Comparison of ENCODE assay signal across 13 mouse cellular contexts in the genomic region with DNA sequence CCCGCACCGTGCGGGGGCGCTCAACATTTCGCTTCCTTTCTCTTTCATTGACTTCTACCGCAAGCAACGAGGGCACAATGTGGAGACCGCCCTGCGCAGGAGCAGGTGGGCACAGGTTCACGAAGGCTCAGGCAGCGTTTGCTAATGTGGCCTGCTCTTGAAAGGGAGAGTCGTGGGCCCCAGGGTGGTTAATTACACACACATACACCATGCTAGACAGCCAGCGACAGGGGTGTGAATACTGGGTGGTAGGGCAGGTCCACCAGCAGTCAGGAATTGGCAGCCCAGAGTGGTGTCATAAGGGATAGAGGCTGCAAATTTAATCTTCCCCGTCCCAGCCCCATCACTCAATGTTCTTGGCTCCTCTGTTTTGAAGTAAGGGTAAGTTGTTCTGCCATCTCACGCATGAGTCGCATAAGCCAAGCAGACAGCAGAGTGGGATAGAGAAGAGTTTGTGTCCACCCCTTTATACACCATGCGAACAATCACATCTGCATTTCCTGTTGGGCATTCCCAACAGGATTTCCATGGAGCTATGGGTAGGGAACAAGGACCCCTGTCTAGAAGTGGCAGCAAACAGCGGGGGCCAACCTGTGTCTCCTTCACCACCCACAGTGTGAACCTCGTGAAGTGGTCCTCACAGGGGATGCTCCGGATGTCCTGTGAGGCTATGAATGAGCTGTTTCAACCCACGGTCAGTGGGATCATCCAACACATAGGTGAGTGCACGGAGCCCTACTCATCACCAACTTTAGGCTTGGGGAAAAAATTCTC. TPM values are rescaled to one million over a fixed set of nuclear protein-coding genes. Genes with fewer than 3 reads are reported as not detected.
DNase-seq lines count a peak whose midpoint lies in the region; ATAC-seq and TF ChIP-seq lines count a peak whose summit lies in the region.
"Had no signal": no experiment of that assay in that cellular context is flagged by ENCODE, and none has a peak within 500 bp of the region (broad histone marks: within the 10 kb centered on the region; RNA-seq: fewer than 3 reads in every experiment).

No protein-coding gene starts in this region.

- no peak for DNase-seq in forebrain, postnatal 0 days
- no peak for DNase-seq in kidney, postnatal 36 days
- DNase-seq in liver, embryonic 11.5 days (ENCODE audit: low spot score), result no peak
- DNase-seq in thymus, adult 2 months, result no peak
- DNase-seq in layer of hippocampus, adult 8-10 months (ENCODE audit: low spot score in 2 of 2), result no peak
- DNase-seq: cerebellum, adult 11 months had no signal

- H3K4me2 ChIP-seq in forebrain, embryonic 13.5 days, result no peak overlapping the region
- no peak overlapping the region for H3K4me2 ChIP-seq in forebrain, postnatal 0 days (ENCODE audit: low read depth)
- 0 out of 2 replicates have a peak overlapping the region, but pooled peaks have one; percentile 3 for H3K4me2 ChIP-seq in kidney, embryonic 16.5 days (replicated peaks; ENCODE audit: low read depth, low read length)
- H3K4me2 ChIP-seq in liver, embryonic 11.5 days, result peak overlapping the region; percentile 46
- H3K4me2 ChIP-seq: hindbrain, embryonic 15.5 days had no signal

- no peaks in the 10 kb centered on the region for H3K27me3 ChIP-seq in forebrain, embryonic 13.5 days
- no peaks in the 10 kb centered on the region for H3K27me3 ChIP-seq in forebrain, postnatal 0 days (ENCODE audit: insufficient read depth, low read length)
- H3K27me3 ChIP-seq in kidney, embryonic 16.5 days (ENCODE audit: insufficient read depth, low read length), result no peaks in the 10 kb centered on the region
- peaks cover 37% of the 10 kb centered on the region for H3K27me3 ChIP-seq in E14TG2a.4 (ENCODE audit: insufficient read depth, low read length)
- H3K27me3 ChIP-seq in liver, embryonic 11.5 days (replicated peaks; ENCODE audit: control insufficient read depth, insufficient read depth, low read length), result no peaks in the 10 kb centered on the region
- no peaks in the 10 kb centered on the region for H3K27me3 ChIP-seq in thymus, adult 2 months (ENCODE audit: control insufficient read depth, insufficient read depth, low read length)
- H3K27me3 ChIP-seq: hindbrain, embryonic 15.5 days had no signal

- peak; percentile 20; the same call in 1 of the 2 replicates for ATAC-seq in forebrain, embryonic 13.5 days
- ATAC-seq in forebrain, postnatal 0 days, result no peak
- ATAC-seq in kidney, embryonic 16.5 days (ENCODE audit: low FRiP score, low TSS enrichment), result no peak
- ATAC-seq in liver, embryonic 11.5 days (replicated peaks; ENCODE audit: low FRiP score), result 0 out of 2 replicates have a peak, but pooled peaks have one; percentile 16

- H3K36me3 ChIP-seq in forebrain, embryonic 13.5 days (ENCODE audit: poor library complexity, severe bottlenecking), result peaks cover 49% of the 10 kb centered on the region
- H3K36me3 ChIP-seq in forebrain, postnatal 0 days (ENCODE audit: insufficient read depth), result peaks cover 45% of the 10 kb centered on the region
- H3K36me3 ChIP-seq in kidney, embryonic 16.5 days (ENCODE audit: insufficient read depth, low read length), result peaks cover 54% of the 10 kb centered on the region
- H3K36me3 ChIP-seq in E14TG2a.4 (ENCODE audit: insufficient read depth, low read length), result peaks cover 40% of the 10 kb centered on the region
- peaks cover 39% of the 10 kb centered on the region for H3K36me3 ChIP-seq in liver, embryonic 11.5 days (ENCODE audit: control insufficient read depth, insufficient read depth, low read length)
- no peaks in the 10 kb centered on the region; the same call in 1 of the 2 replicates for H3K36me3 ChIP-seq in thymus, adult 2 months (ENCODE audit: control insufficient read depth, insufficient read depth, low read length)

- no peak for TF ChIP-seq CTCF in forebrain, postnatal 0 days (IDR thresholded peaks at IDR 0.05; ENCODE audit: low read depth)
- TF ChIP-seq CTCF in E14TG2a.4 (conservative IDR thresholded peaks at IDR 0.05; ENCODE audit: low read length), result no peak
- no peak for TF ChIP-seq CTCF in thymus, adult 2 months (IDR thresholded peaks at IDR 0.05; ENCODE audit: borderline replicate concordance, control insufficient read depth, extremely low read depth, insufficient read depth, low read length, poor library complexity)

- no peak overlapping the region for H3K27ac ChIP-seq in forebrain, embryonic 13.5 days
- H3K27ac ChIP-seq in forebrain, postnatal 0 days (ENCODE audit: low read depth, low read length), result no peak overlapping the region
- H3K27ac ChIP-seq in kidney, embryonic 16.5 days (ENCODE audit: low read length), result no peak overlapping the region
- no peak overlapping the region for H3K27ac ChIP-seq in liver, embryonic 11.5 days (ENCODE audit: low read depth, low read length)
- H3K27ac ChIP-seq in thymus, adult 2 months (ENCODE audit: control insufficient read depth, insufficient read depth, low read length), result no peak overlapping the region
- H3K27ac ChIP-seq: hindbrain, embryonic 15.5 days had no signal

- H3K9me3 ChIP-seq in forebrain, embryonic 13.5 days (replicated peaks), result no peaks in the 10 kb centered on the region
- no peaks in the 10 kb centered on the region for H3K9me3 ChIP-seq in forebrain, postnatal 0 days (ENCODE audit: low read length)
- no peaks in the 10 kb centered on the region for H3K9me3 ChIP-seq in kidney, embryonic 16.5 days (ENCODE audit: low read length)
- no peaks in the 10 kb centered on the region for H3K9me3 ChIP-seq in E14TG2a.4 (ENCODE audit: low read length)
- no peaks in the 10 kb centered on the region for H3K9me3 ChIP-seq in liver, embryonic 11.5 days (ENCODE audit: control insufficient read depth, low read length)
- H3K9me3 ChIP-seq: hindbrain, embryonic 15.5 days had no signal

- H3K4me3 ChIP-seq in forebrain, embryonic 13.5 days, result no peak overlapping the region
- H3K4me3 ChIP-seq in forebrain, postnatal 0 days (ENCODE audit: low read depth, low read length), result no peak overlapping the region
- H3K4me3 ChIP-seq in kidney, embryonic 16.5 days (ENCODE audit: low read length), result no peak overlapping the region
- H3K4me3 ChIP-seq in E14TG2a.4 (replicated peaks; ENCODE audit: low read length), result peak overlapping the region; percentile 54
- no peak overlapping the region for H3K4me3 ChIP-seq in liver, embryonic 11.5 days (ENCODE audit: low read depth, low read length)
- H3K4me3 ChIP-seq in thymus, adult 2 months (ENCODE audit: control insufficient read depth, insufficient read depth, low read length), result no peak overlapping the region
- H3K4me3 ChIP-seq: hindbrain, embryonic 15.5 days had no signal

- peaks cover 8% of the 10 kb centered on the region for H3K4me1 ChIP-seq in forebrain, embryonic 13.5 days
- no peaks in the 10 kb centered on the region for H3K4me1 ChIP-seq in forebrain, postnatal 0 days (ENCODE audit: insufficient read depth)
- peaks cover 16% of the 10 kb centered on the region for H3K4me1 ChIP-seq in kidney, embryonic 16.5 days (ENCODE audit: insufficient read depth, low read length)
- H3K4me1 ChIP-seq in E14TG2a.4 (replicated peaks; ENCODE audit: low read depth, low read length), result peaks cover 72% of the 10 kb centered on the region
- peaks cover 24% of the 10 kb centered on the region for H3K4me1 ChIP-seq in liver, embryonic 11.5 days (replicated peaks; ENCODE audit: control insufficient read depth, insufficient read depth, low read length)
- H3K4me1 ChIP-seq in thymus, adult 2 months (replicated peaks; ENCODE audit: control insufficient read depth, insufficient read depth, low read length), result no peaks in the 10 kb centered on the region
- H3K4me1 ChIP-seq: hindbrain, embryonic 15.5 days had no signal

- H3K9ac ChIP-seq in forebrain, embryonic 13.5 days, result no peak overlapping the region
- no peak overlapping the region for H3K9ac ChIP-seq in forebrain, postnatal 0 days
- H3K9ac ChIP-seq in kidney, embryonic 16.5 days (replicated peaks; ENCODE audit: low read length), result no peak overlapping the region
- no peak overlapping the region for H3K9ac ChIP-seq in liver, embryonic 11.5 days (ENCODE audit: low read depth, low read length)
- H3K9ac ChIP-seq: hindbrain, embryonic 15.5 days had no signal

- no peak for TF ChIP-seq POLR2A in thymus, adult 2 months (IDR thresholded peaks at IDR 0.05; ENCODE audit: control insufficient read depth, extremely low read depth, insufficient read depth, low read length, poor library complexity)

- 67% methylated on average over 22 of the region's 22 CpGs for WGBS in forebrain, embryonic 13.5 days
- WGBS in forebrain, postnatal 0 days, result 65% methylated on average over 22 of the region's 22 CpGs
- WGBS in kidney, embryonic 16.5 days, result 71% methylated on average over 22 of the region's 22 CpGs
- 74% methylated on average over 22 of the region's 22 CpGs for WGBS in liver, embryonic 11.5 days
- WGBS in thymus, adult 2 months, result 93% methylated on average over 22 of the region's 22 CpGs

RNA-seq across cellular contexts. Expression of gene Gm11037, which starts 9.9 kb away (rescaled TPM):
- not detected in 2 replicates for polyA plus RNA-seq in forebrain, embryonic 13.5 days (2015; fragmentation: Nextera tagmentation; extraction: Ambion mirVana)
- not detected in 2 replicates for total RNA-seq in forebrain, postnatal 0 days (2014; rRNA removed)
- not detected in 2 replicates for polyA plus RNA-seq in forebrain, postnatal 0 days (2015; fragmentation: Nextera tagmentation; extraction: Ambion mirVana)
- polyA plus RNA-seq in kidney, embryonic 16.5 days (2015; fragmentation: Nextera tagmentation; extraction: Ambion mirVana), result not detected in 2 replicates
- not detected in 2 replicates for polyA plus RNA-seq in liver, embryonic 11.5 days (2014; fragmentation: Nextera tagmentation; extraction: Ambion mirVana)
- not detected in 2 replicates for polyA plus RNA-seq in thymus, adult 2 months (2012; rRNA removed)
- total RNA-seq in layer of hippocampus, adult 8-10 months (2022), result not detected
- total RNA-seq: adrenal gland, adult 18-20 months had no signal
- polyA plus RNA-seq: hindbrain, embryonic 15.5 days; limb, embryonic 11.5 days; urinary bladder, adult 2 months had no signal

RNA-seq across cellular contexts. Expression of gene Hspa12b, which starts 16.1 kb away (rescaled TPM):
- polyA plus RNA-seq in forebrain, embryonic 13.5 days (2015; fragmentation: Nextera tagmentation; extraction: Ambion mirVana), result 2.4 and 3.3 TPM in 2 replicates
- 5.3 and 6.3 TPM in 2 replicates for total RNA-seq in forebrain, postnatal 0 days (2014; rRNA removed)
- 2.2 and 2.4 TPM in 2 replicates for polyA plus RNA-seq in forebrain, postnatal 0 days (2015; fragmentation: Nextera tagmentation; extraction: Ambion mirVana)
- 22.2 and 23.7 TPM in 2 replicates for polyA plus RNA-seq in kidney, embryonic 16.5 days (2015; fragmentation: Nextera tagmentation; extraction: Ambion mirVana)
- 5.5 TPM in 2 replicates for polyA plus RNA-seq in liver, embryonic 11.5 days (2014; fragmentation: Nextera tagmentation; extraction: Ambion mirVana)
- 3.1 and 3.5 TPM in 2 replicates for polyA plus RNA-seq in thymus, adult 2 months (2012; rRNA removed)
- total RNA-seq in layer of hippocampus, adult 8-10 months (2022), result 10 to 100 TPM in 2 of 4 experiments, 1 to 10 TPM in 2; 8.8 to 11.8 (median 9.6) TPM

RNA-seq across cellular contexts. Expression of gene 1700037H04Rik, which starts 16.7 kb away (rescaled TPM):
- polyA plus RNA-seq in forebrain, embryonic 13.5 days (2015; fragmentation: Nextera tagmentation; extraction: Ambion mirVana), result 97.1 and 99.3 TPM in 2 replicates
- total RNA-seq in forebrain, postnatal 0 days (2014; rRNA removed), result 47.2 and 95.0 TPM in 2 replicates
- 94.0 and 96.2 TPM in 2 replicates for polyA plus RNA-seq in forebrain, postnatal 0 days (2015; fragmentation: Nextera tagmentation; extraction: Ambion mirVana)
- 98.2 and 101 TPM in 2 replicates for polyA plus RNA-seq in kidney, embryonic 16.5 days (2015; fragmentation: Nextera tagmentation; extraction: Ambion mirVana)
- polyA plus RNA-seq in liver, embryonic 11.5 days (2014; fragmentation: Nextera tagmentation; extraction: Ambion mirVana), result 130 TPM in 2 replicates
- 108 and 135 TPM in 2 replicates for polyA plus RNA-seq in thymus, adult 2 months (2012; rRNA removed)
- total RNA-seq in layer of hippocampus, adult 8-10 months (2022), result 10 to 100 TPM; 53.5 to 59.8 (median 57.2) TPM

RNA-seq across cellular contexts. Expression of gene Cenpb, which starts 36.7 kb away (rescaled TPM):
- polyA plus RNA-seq in forebrain, embryonic 13.5 days (2015; fragmentation: Nextera tagmentation; extraction: Ambion mirVana), result 14.8 and 15.3 TPM in 2 replicates
- total RNA-seq in forebrain, postnatal 0 days (2014; rRNA removed), result 113 and 120 TPM in 2 replicates
- polyA plus RNA-seq in forebrain, postnatal 0 days (2015; fragmentation: Nextera tagmentation; extraction: Ambion mirVana), result 13.0 and 17.9 TPM in 2 replicates
- 9.7 and 10.1 TPM in 2 replicates for polyA plus RNA-seq in kidney, embryonic 16.5 days (2015; fragmentation: Nextera tagmentation; extraction: Ambion mirVana)
- polyA plus RNA-seq in liver, embryonic 11.5 days (2014; fragmentation: Nextera tagmentation; extraction: Ambion mirVana), result 3.8 and 4.9 TPM in 2 replicates
- polyA plus RNA-seq in thymus, adult 2 months (2012; rRNA removed), result 45.6 and 52.5 TPM in 2 replicates
- 10 to 100 TPM; 65.8 to 79.4 (median 73.1) TPM for total RNA-seq in layer of hippocampus, adult 8-10 months (2022)

RNA-seq across cellular contexts. Expression of gene Cdc25b, which starts 43.6 kb away (rescaled TPM):
- polyA plus RNA-seq in forebrain, embryonic 13.5 days (2015; fragmentation: Nextera tagmentation; extraction: Ambion mirVana), result 52.0 and 59.7 TPM in 2 replicates
- 10.6 and 11.7 TPM in 2 replicates for total RNA-seq in forebrain, postnatal 0 days (2014; rRNA removed)
- polyA plus RNA-seq in forebrain, postnatal 0 days (2015; fragmentation: Nextera tagmentation; extraction: Ambion mirVana), result 12.4 and 15.2 TPM in 2 replicates
- 73.8 and 87.0 TPM in 2 replicates for polyA plus RNA-seq in kidney, embryonic 16.5 days (2015; fragmentation: Nextera tagmentation; extraction: Ambion mirVana)
- 76.4 and 85.4 TPM in 2 replicates for polyA plus RNA-seq in liver, embryonic 11.5 days (2014; fragmentation: Nextera tagmentation; extraction: Ambion mirVana)
- polyA plus RNA-seq in thymus, adult 2 months (2012; rRNA removed), result 121 and 150 TPM in 2 replicates
- 10 to 100 TPM; 21.6 to 31.4 (median 25.4) TPM for total RNA-seq in layer of hippocampus, adult 8-10 months (2022)

Comparison
In these comparisons a context has a peak if more than half of its experiments do, and no peak if none do; other contexts are left out.
1. ATAC-seq: peak in forebrain, embryonic 13.5 days (single experiment) and liver, embryonic 11.5 days (single experiment); none in forebrain, postnatal 0 days (single experiment) and kidney, embryonic 16.5 days (single experiment).
2. H3K4me2 ChIP-seq: peak in kidney, embryonic 16.5 days (single experiment) and liver, embryonic 11.5 days (single experiment); none in forebrain, embryonic 13.5 days (single experiment) and forebrain, postnatal 0 days (single experiment).